Mouse (Mus musculus) cortical plate, adult 2 months (tissue): ENCODE data around the gene Hpse2.

Source experiments
- CTCF ChIP-seq: fragments of 200-500 bp; IDR thresholded peaks from 2 replicates; pipeline ENCODE4 v1.5.1; 2011; ENCODE audit warnings: mild to moderate bottlenecking, control low read depth, low read length; ENCODE audit not compliant: insufficient read depth; ENCODE audit errors: extremely low read depth
- POLR2A ChIP-seq: fragments of 200-500 bp; IDR thresholded peaks from 2 replicates; pipeline ENCODE4 v1.6.1; 2011; ENCODE audit warnings: mild to moderate bottlenecking, low read length, control low read depth; ENCODE audit not compliant: insufficient read depth; ENCODE audit errors: extremely low read depth

GRCm38 (mm10) chr19:43147901-43148300 is 240.3 kb downstream of the Hpse2 start:
- no peak for TF ChIP-seq CTCF
- TF ChIP-seq POLR2A = no peak
